Mouse (Mus musculus) midbrain, embryonic 14.5 days (tissue): Measurements from ENCODE around the gene Gm3854. TPM values are rescaled to one million over a fixed set of nuclear protein-coding genes. Genes with fewer than 3 reads are reported as not detected.
"Not testable (repeated sequence)": the region's sequence is repeated elsewhere in the genome, so short reads cannot be mapped to it uniquely, and the experiment has no call there.

Source experiments
- ATAC-seq: fragments of 200-750 bp; cut with Nextera tagmentation; 2 replicates; pipeline ENCODE4 v1.8.0; 2017; ENCODE audit warnings: moderate number of reproducible peaks, moderate library complexity; ENCODE audit not compliant: low FRiP score, low TSS enrichment
- DNase-seq: peaks from one replicate; pipeline ENCODE4 v3.0.0-alpha.2; 2015
- H3K27ac ChIP-seq: fragments of 300-500 bp; sonication (generic); replicated peaks from 2 replicates; pipeline ENCODE4 v1.5.1; 2014; ENCODE audit warnings: mild to moderate bottlenecking, low read depth, low read length, moderate library complexity
- H3K27me3 ChIP-seq: fragments of 300-500 bp; sonication (generic); 2 replicates; pipeline ENCODE4 v1.6.1; 2014; ENCODE audit warnings: low read length, control low read depth, mixed read lengths; ENCODE audit not compliant: control insufficient read depth, insufficient read depth
- H3K36me3 ChIP-seq: fragments of 300-500 bp; sonication (generic); 2 replicates; pipeline ENCODE4 v1.6.1; 2014; ENCODE audit warnings: low read length, control low read depth; ENCODE audit not compliant: control insufficient read depth, insufficient read depth
- H3K4me1 ChIP-seq: fragments of 300-500 bp; sonication (generic); 2 replicates; pipeline ENCODE4 v1.6.1; 2014; ENCODE audit warnings: mild to moderate bottlenecking, antibody characterized with exemption, low read length, control low read depth; ENCODE audit not compliant: control insufficient read depth, insufficient read depth
- H3K4me2 ChIP-seq: fragments of 300-500 bp; sonication (generic); 2 replicates; pipeline ENCODE4 v1.6.1; 2014; ENCODE audit warnings: mild to moderate bottlenecking, low read length, moderate library complexity
- H3K4me3 ChIP-seq: fragments of 300-500 bp; sonication (generic); replicated peaks from 2 replicates; pipeline ENCODE4 v1.5.1; 2014; ENCODE audit warnings: low read depth, low read length
- H3K9ac ChIP-seq: fragments of 300-500 bp; sonication (generic); replicated peaks from 2 replicates; pipeline ENCODE4 v1.6.1; 2014; ENCODE audit warnings: mild to moderate bottlenecking, low read length, moderate library complexity
- H3K9me3 ChIP-seq: fragments of 300-500 bp; sonication (generic); 2 replicates; pipeline ENCODE4 v1.6.1; 2016; ENCODE audit warnings: low read length, control low read depth, mixed read lengths; ENCODE audit not compliant: control insufficient read depth
- WGBS: fragments of 180-500 bp; shearing (Covaris S2); extraction: QIAGEN DNeasy Blood & Tissue Kit; methylation state at CpG from one replicate; pipeline ENCODE4 v1.1.7; 2014; 5-methylcytosine and 5-hydroxymethylcytosine counted together
- polyA plus RNA-seq: library from polyadenylated mRNA; unstranded; fragments of >200 nt; fragmentation: Nextera tagmentation; extraction: Ambion mirVana; gene quantifications from 2 replicates; pipeline ENCODE4 v1.2.1, GENCODE M21; 2014

The Gm3854 gene
- 5.5 and 5.7 TPM in 2 replicates for polyA plus RNA-seq

- Histone ChIP-seq H3K4me2 (peak within 1 kb of the TSS; percentile 59), H3K27me3 (no peaks in the 10 kb centered on the region), H3K9me3 (no peaks in the 10 kb centered on the region), H3K36me3 (no peaks in the 10 kb centered on the region), H3K27ac (peak within 1 kb of the TSS; percentile 82), H3K9ac (peak within 1 kb of the TSS; percentile 67), H3K4me3 (peak within 1 kb of the TSS; percentile 59), H3K4me1 (peaks cover 4% of the 10 kb centered on the region; the same call in 1 of the 2 replicates)
- peak; percentile 92 for DNase-seq
- under 1% methylated on average over 26 of the region's 26 CpGs for WGBS
- ATAC-seq, result peak; percentile 92
Measured at GRCm38 (mm10) chr7:6343501-6344071, at the start of gene Gm3854. Gene Gm3854, plus strand, starts transcription at chr7:6343759.

- WGBS, result 78% methylated on average over 11 of the region's 11 CpGs
- H3K27me3 ChIP-seq, H3K4me1 ChIP-seq, H3K9me3 ChIP-seq, H3K4me2 ChIP-seq, ATAC-seq, DNase-seq, H3K9ac ChIP-seq, H3K4me3 ChIP-seq, H3K27ac ChIP-seq: not testable (repeated sequence)
- H3K36me3 ChIP-seq, result peaks cover 56% of the 10 kb centered on the region
Measured at GRCm38 (mm10) chr7:6300796-6301195, 42.8 kb upstream of the Gm3854 start.

GRCm38 (mm10) chr7:6330458-6331232, 12.9 kb upstream of the Gm3854 start:
- no peaks in the 10 kb centered on the region for H3K9me3 ChIP-seq
- H3K36me3 ChIP-seq, result peaks cover 10% of the 10 kb centered on the region; the same call in 1 of the 2 replicates
- H3K4me3 ChIP-seq, result peak overlapping the region; percentile 65
- WGBS, result 13% methylated on average over 23 of the region's 23 CpGs
- ATAC-seq (peak; percentile 85), DNase-seq (peak; percentile 58)
- H3K9ac ChIP-seq, result peak overlapping the region; percentile 88
- peak overlapping the region; percentile 64 for H3K4me2 ChIP-seq
- H3K27ac ChIP-seq, result peak overlapping the region; percentile 93
- no peaks in the 10 kb centered on the region for H3K27me3 ChIP-seq
- peaks cover 6% of the 10 kb centered on the region; the same call in 1 of the 2 replicates for H3K4me1 ChIP-seq

GRCm38 (mm10) chr7:6331233-6331956, 12.2 kb upstream of the Gm3854 start, which contains the start of gene Zfp583:
Gene Zfp583, minus strand, starts transcription at chr7:6331285.
- peak within 1 kb of the TSS; percentile 64 for H3K4me2 ChIP-seq
- no peaks in the 10 kb centered on the region for H3K27me3 ChIP-seq
- peak within 1 kb of the TSS; percentile 65 for H3K4me3 ChIP-seq
- DNase-seq, result peak; percentile 96
- H3K9ac ChIP-seq, result peak within 1 kb of the TSS; percentile 88
- 0 out of 2 replicates have a peak, but pooled peaks cover 7% of the 10 kb centered on the region for H3K36me3 ChIP-seq
- peaks cover 6% of the 10 kb centered on the region; the same call in 1 of the 2 replicates for H3K4me1 ChIP-seq
- 4% methylated on average over 31 of the region's 31 CpGs for WGBS
- no peaks in the 10 kb centered on the region for H3K9me3 ChIP-seq
- peak within 1 kb of the TSS; percentile 93 for H3K27ac ChIP-seq
- peak; percentile 93 for ATAC-seq

- Histone ChIP-seq H3K36me3 (no peaks in the 10 kb centered on the region), H3K4me2 (no peak overlapping the region), H3K4me3 (no peak overlapping the region), H3K9ac (no peak overlapping the region), H3K4me1 (peaks cover 4% of the 10 kb centered on the region; the same call in 1 of the 2 replicates), H3K27ac (no peak overlapping the region), H3K9me3 (no peaks in the 10 kb centered on the region), H3K27me3 (no peaks in the 10 kb centered on the region)
- no peak for ATAC-seq
- WGBS, result 84% methylated on average over 5 of the region's 5 CpGs
- DNase-seq, result no peak
Measured at GRCm38 (mm10) chr7:6339865-6340264, 3.7 kb upstream of the Gm3854 start.

- Histone ChIP-seq H3K27ac (0 out of 2 replicates have a peak overlapping the region, but pooled peaks have one; percentile 20), H3K4me2 (peak overlapping the region; percentile 59), H3K9ac (peak overlapping the region; percentile 67), H3K4me1 (peaks cover 4% of the 10 kb centered on the region; the same call in 1 of the 2 replicates), H3K36me3 (no peaks in the 10 kb centered on the region), H3K27me3 (no peaks in the 10 kb centered on the region), H3K4me3 (peak overlapping the region; percentile 59), H3K9me3 (no peaks in the 10 kb centered on the region)
- 33% methylated on average over 10 of the region's 10 CpGs for WGBS
- peak; percentile 35; the same call in 1 of the 2 replicates for ATAC-seq
- no peak for DNase-seq
Measured at GRCm38 (mm10) chr7:6344124-6344523, 565 bp downstream of the Gm3854 start.

GRCm38 (mm10) chr7:6358121-6358520, 14.6 kb downstream of the Gm3854 start:
- Histone ChIP-seq H3K9ac (no peak overlapping the region), H3K27me3 (no peaks in the 10 kb centered on the region), H3K4me3 (no peak overlapping the region), H3K9me3 (no peaks in the 10 kb centered on the region), H3K4me1 (no peaks in the 10 kb centered on the region), H3K27ac (no peak overlapping the region), H3K36me3 (peaks cover 18% of the 10 kb centered on the region), H3K4me2 (no peak overlapping the region)
- WGBS, result 81% methylated on average over 2 of the region's 2 CpGs
- ATAC-seq (no peak), DNase-seq (no peak)

GRCm38 (mm10) chr7:6358937-6359590, 15.5 kb downstream of the Gm3854 start:
- ATAC-seq (no peak), DNase-seq (peak; percentile 93)

More at GRCm38 (mm10) chr7:6358937-6359590, 15.5 kb downstream of the Gm3854 start:
- 57% methylated on average over 10 of the region's 10 CpGs for WGBS
- peaks cover 6% of the 10 kb centered on the region; the same call in 1 of the 2 replicates for H3K4me1 ChIP-seq
- H3K4me3 ChIP-seq, result no peak overlapping the region
- H3K4me2 ChIP-seq, result no peak overlapping the region
- H3K27ac ChIP-seq, result peak overlapping the region; percentile 37
- no peaks in the 10 kb centered on the region for H3K9me3 ChIP-seq
- H3K27me3 ChIP-seq, result no peaks in the 10 kb centered on the region
- peaks cover 8% of the 10 kb centered on the region for H3K36me3 ChIP-seq
- H3K9ac ChIP-seq, result no peak overlapping the region
